Comparison of ENCODE assay signal across 17 mouse cellular contexts in the genomic region with DNA sequence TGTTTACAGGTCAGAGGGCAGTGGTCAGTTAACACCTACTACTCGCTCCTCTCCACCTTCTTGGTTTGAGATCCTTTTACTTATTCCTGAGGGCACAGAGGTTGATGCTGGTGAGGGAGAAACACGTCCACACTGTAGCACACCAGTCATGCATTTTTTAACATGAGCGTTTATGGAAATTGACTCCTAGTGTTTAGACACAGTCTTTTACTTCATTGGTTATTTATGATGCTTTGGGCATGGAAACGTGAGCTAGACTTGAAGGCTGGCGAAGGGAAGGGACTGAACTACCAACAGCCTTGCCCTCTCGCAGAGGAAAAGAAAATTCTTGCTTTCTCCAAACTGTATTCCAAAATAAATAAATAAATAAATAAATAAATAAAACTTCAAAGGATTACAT.
A peak's percentile ranks its signal among the peaks of the same experiment; 100 is the strongest.
DNase-seq lines count a peak whose midpoint lies in the region; ATAC-seq and TF ChIP-seq lines count a peak whose summit lies in the region.
"Had no signal": no experiment of that assay in that cellular context is flagged by ENCODE, and none has a peak within 500 bp of the region (broad histone marks: within the 10 kb centered on the region; RNA-seq: fewer than 3 reads in every experiment).

No protein-coding gene starts in this region.

- no peaks in the 10 kb centered on the region for H3K36me3 ChIP-seq in heart, embryonic 13.5 days
- H3K36me3 ChIP-seq in kidney, embryonic 16.5 days (ENCODE audit: insufficient read depth, low read length): no peaks in the 10 kb centered on the region
- H3K36me3 ChIP-seq in neural tube, embryonic 12.5 days: no peaks in the 10 kb centered on the region
- H3K36me3 ChIP-seq in midbrain, postnatal 0 days (ENCODE audit: insufficient read depth, low read length): no peaks in the 10 kb centered on the region
- H3K36me3 ChIP-seq: G1E; hindbrain, embryonic 13.5 days had no signal

- H3K4me3 ChIP-seq in heart, embryonic 13.5 days: no peak overlapping the region
- no peak overlapping the region for H3K4me3 ChIP-seq in kidney, embryonic 16.5 days (ENCODE audit: low read length)
- no peak overlapping the region for H3K4me3 ChIP-seq in neural tube, embryonic 12.5 days
- no peak overlapping the region for H3K4me3 ChIP-seq in midbrain, postnatal 0 days (ENCODE audit: low read depth, low read length)
- H3K4me3 ChIP-seq: hindbrain, embryonic 13.5 days had no signal

- no peaks in the 10 kb centered on the region for H3K27me3 ChIP-seq in heart, embryonic 13.5 days (replicated peaks)
- no peaks in the 10 kb centered on the region for H3K27me3 ChIP-seq in kidney, embryonic 16.5 days (ENCODE audit: insufficient read depth, low read length)
- no peaks in the 10 kb centered on the region for H3K27me3 ChIP-seq in neural tube, embryonic 12.5 days (replicated peaks)
- H3K27me3 ChIP-seq in midbrain, postnatal 0 days (ENCODE audit: insufficient read depth, low read length): no peaks in the 10 kb centered on the region
- H3K27me3 ChIP-seq: hindbrain, embryonic 13.5 days had no signal

- ATAC-seq in heart, embryonic 13.5 days (ENCODE audit: extremely low read depth, insufficient number of reproducible peaks, low FRiP score, low TSS enrichment): no peak
- 0 out of 2 replicates have a peak, but pooled peaks have one; percentile 12 for ATAC-seq in kidney, embryonic 16.5 days (ENCODE audit: low FRiP score, low TSS enrichment)
- no peak for ATAC-seq in neural tube, embryonic 12.5 days (ENCODE audit: low FRiP score, low read depth)
- no peak for ATAC-seq in midbrain, postnatal 0 days (ENCODE audit: low FRiP score)

- no peak for TF ChIP-seq CTCF in midbrain, postnatal 0 days (IDR thresholded peaks at IDR 0.05)

- peaks cover 15% of the 10 kb centered on the region for H3K4me1 ChIP-seq in heart, embryonic 13.5 days
- H3K4me1 ChIP-seq in kidney, embryonic 16.5 days (ENCODE audit: insufficient read depth, low read length): 0 out of 2 replicates have a peak, but pooled peaks cover 6% of the 10 kb centered on the region
- no peaks in the 10 kb centered on the region for H3K4me1 ChIP-seq in neural tube, embryonic 12.5 days
- H3K4me1 ChIP-seq in midbrain, postnatal 0 days (ENCODE audit: insufficient read depth, low read length): no peaks in the 10 kb centered on the region
- H3K4me1 ChIP-seq: hindbrain, embryonic 13.5 days had no signal

- H3K27ac ChIP-seq in heart, embryonic 13.5 days (replicated peaks): no peak overlapping the region
- H3K27ac ChIP-seq in kidney, embryonic 16.5 days (ENCODE audit: low read length): no peak overlapping the region
- no peak overlapping the region for H3K27ac ChIP-seq in neural tube, embryonic 12.5 days
- no peak overlapping the region for H3K27ac ChIP-seq in midbrain, postnatal 0 days (ENCODE audit: low read depth, low read length)
- H3K27ac ChIP-seq: hindbrain, embryonic 13.5 days had no signal

- intact Hi-C loops in heart, postnatal 10 days (cut with DNase I): loop anchor here (5.0 to 10.0 kb wide), 2 partner anchors 213 to 655 kb away; no protein-coding TSS in a partner anchor

- H3K9ac ChIP-seq in heart, embryonic 13.5 days: peak overlapping the region; percentile 75; the same call in 1 of the 2 replicates
- H3K9ac ChIP-seq in kidney, embryonic 16.5 days (replicated peaks; ENCODE audit: low read length): no peak overlapping the region
- H3K9ac ChIP-seq in neural tube, embryonic 12.5 days: no peak overlapping the region
- H3K9ac ChIP-seq in midbrain, postnatal 0 days (replicated peaks; ENCODE audit: low read length, poor library complexity, severe bottlenecking): no peak overlapping the region
- H3K9ac ChIP-seq: hindbrain, embryonic 13.5 days had no signal

- no peak for DNase-seq in heart, postnatal 10 days
- DNase-seq in kidney, postnatal 10 days: no peak
- no peak for DNase-seq in neural tube, embryonic 10.5 days (ENCODE audit: extremely low spot score, low spot score)
- no peak for DNase-seq in midbrain, postnatal 0 days (ENCODE audit: low spot score)
- DNase-seq in urinary bladder, postnatal 10 days (ENCODE audit: low spot score): no peak
- DNase-seq: adrenal gland, adult 8-10 months; cerebellum, adult 9-10 months; embryo, embryonic 11 days; gastrocnemius, postnatal 25 days; kidney, postnatal 4 days; left cerebral cortex, postnatal 4 days; lung, postnatal 14 days had no signal

- H3K4me2 ChIP-seq in heart, embryonic 13.5 days: peak overlapping the region; percentile 71; the same call in 1 of the 2 replicates
- peak overlapping the region; percentile 60 for H3K4me2 ChIP-seq in kidney, embryonic 16.5 days (replicated peaks; ENCODE audit: low read depth, low read length)
- peak overlapping the region; percentile 45; the same call in 1 of the 2 replicates for H3K4me2 ChIP-seq in neural tube, embryonic 12.5 days (replicated peaks)
- H3K4me2 ChIP-seq in midbrain, postnatal 0 days (ENCODE audit: low read depth, low read length, poor library complexity, severe bottlenecking): peak overlapping the region; percentile 35

- H3K9me3 ChIP-seq in heart, embryonic 13.5 days: peaks cover 6% of the 10 kb centered on the region; the same call in 1 of the 2 replicates
- no peaks in the 10 kb centered on the region for H3K9me3 ChIP-seq in kidney, embryonic 16.5 days (ENCODE audit: low read length)
- no peaks in the 10 kb centered on the region for H3K9me3 ChIP-seq in neural tube, embryonic 12.5 days
- no peaks in the 10 kb centered on the region for H3K9me3 ChIP-seq in midbrain, postnatal 0 days (ENCODE audit: low read length)
- H3K9me3 ChIP-seq: G1E; hindbrain, embryonic 13.5 days had no signal

- WGBS in heart, embryonic 13.5 days: 73% methylated on average over 6 of the region's 6 CpGs
- 42% methylated on average over 6 of the region's 6 CpGs for WGBS in kidney, embryonic 16.5 days
- WGBS in neural tube, embryonic 12.5 days: 55% methylated on average over 6 of the region's 6 CpGs
- WGBS in midbrain, postnatal 0 days: 53% methylated on average over 6 of the region's 6 CpGs
